In genomic region chr9:88482230-88482828, GRCm38 (mm10) we compare ENCODE assay signal across 8 mouse cellular contexts. TPM values are rescaled to one million over a fixed set of nuclear protein-coding genes. Genes with fewer than 3 reads are reported as not detected.
A peak's percentile ranks its signal among the peaks of the same experiment; 100 is the strongest.
DNase-seq lines count a peak whose midpoint lies in the region; ATAC-seq lines count a peak whose summit lies in the region.
"Not testable (repeated sequence)": the region's sequence is repeated elsewhere in the genome, so short reads cannot be mapped to it uniquely, and the experiment has no call there.

Gene Syncrip, minus strand, starts transcription at chr9:88482574.

- not testable (repeated sequence) for H3K27me3 ChIP-seq in hindbrain, embryonic 11.5 days (ENCODE audit: control insufficient read depth, insufficient read depth, low read length)

- not testable (repeated sequence) for H3K4me1 ChIP-seq in hindbrain, embryonic 11.5 days (replicated peaks; ENCODE audit: control insufficient read depth, insufficient read depth, low read length)

- H3K9ac ChIP-seq in hindbrain, embryonic 11.5 days (ENCODE audit: low read depth, low read length) = peak within 1 kb of the TSS; percentile 99

- H3K4me2 ChIP-seq in hindbrain, embryonic 11.5 days (replicated peaks; ENCODE audit: low read depth, low read length) = peak within 1 kb of the TSS; percentile 71

- H3K36me3 ChIP-seq in hindbrain, embryonic 11.5 days (ENCODE audit: control insufficient read depth, insufficient read depth, low read length) = not testable (repeated sequence)

- peak within 1 kb of the TSS; percentile 99 for H3K27ac ChIP-seq in hindbrain, embryonic 11.5 days (ENCODE audit: low read depth, low read length)

- peak; percentile 95 for ATAC-seq in hindbrain, embryonic 11.5 days (ENCODE audit: low FRiP score)

- H3K4me3 ChIP-seq in hindbrain, embryonic 11.5 days (ENCODE audit: low read depth, low read length) = peak within 1 kb of the TSS; percentile 100

- 0% methylated on average over 11 of the region's 68 CpGs for WGBS in hindbrain, embryonic 11.5 days

- peak; percentile 95 for DNase-seq in MN1 (ENCODE audit: low spot score)
- DNase-seq in cerebellum, adult 9-10 months = peak; percentile 93
- peak; percentile 82 to 88 for DNase-seq in frontal cortex, adult 2 months (ENCODE audit: extremely low spot score in 1 of 2, low spot score in 1 of 2)
- peak; percentile 96 for DNase-seq in hindbrain, embryonic 11.5 days (ENCODE audit: low spot score)
- peak; percentile 88 to 93 for DNase-seq in layer of hippocampus, postnatal 10 days (ENCODE audit: low spot score in 2 of 2)
- DNase-seq in lung, postnatal 10 days = peak; percentile 96
- DNase-seq in ovary, postnatal 36 days (ENCODE audit: low spot score) = peak; percentile 95
- DNase-seq in thymus, postnatal 25 days = peak; percentile 92

- not testable (repeated sequence) for H3K9me3 ChIP-seq in hindbrain, embryonic 11.5 days (ENCODE audit: control insufficient read depth, low read length)

RNA-seq across cellular contexts. Expression of gene Syncrip, which starts in this region (rescaled TPM):
- 33.5 and 33.6 TPM in 2 replicates for polyA plus RNA-seq in frontal cortex, adult 2 months (2012; rRNA removed)
- 137 and 140 TPM in 2 replicates for polyA plus RNA-seq in hindbrain, embryonic 11.5 days (2014; fragmentation: Nextera tagmentation; extraction: Ambion mirVana)
- total RNA-seq in layer of hippocampus, postnatal 10 days (2021) = 100 to 1,000 TPM; 105 to 112 TPM

Comparison
In these comparisons a context has a peak if more than half of its experiments do, and no peak if none do; other contexts are left out.
1. Peak in every context shown above with its lines: DNase-seq, ATAC-seq, H3K4me3 ChIP-seq and H3K27ac ChIP-seq.